Mouse (Mus musculus) small intestine, adult 2 months (tissue): ENCODE measurements around the gene Fam57b.

ENCODE experiments used
- CTCF ChIP-seq: fragments of 200-500 bp; IDR thresholded peaks from 2 replicates; pipeline ENCODE4 v1.5.1; 2012; ENCODE audit warnings: low read depth, mild to moderate bottlenecking, control low read depth, inconsistent platforms, low read length, moderate library complexity, mixed read lengths; ENCODE audit not compliant: insufficient replicate concordance, insufficient read length; ENCODE audit errors: extremely low read depth
- POLR2A ChIP-seq: fragments of 200-500 bp; IDR thresholded peaks from 2 replicates; pipeline ENCODE4 v1.6.1; 2012; ENCODE audit warnings: low read depth, mild to moderate bottlenecking, control low read depth, inconsistent platforms, low read length, moderate library complexity

- TF ChIP-seq CTCF (no peak), POLR2A (no peak)
Observed at GRCm38 (mm10) chr7:126869780-126870519, 72.5 kb downstream of the Fam57b start.
